Comparison of ENCODE assay signal across 23 mouse cellular contexts in genomic region chr12:26688048-26688447, GRCm38 (mm10).
DNase-seq lines count a peak whose midpoint lies in the region; ATAC-seq lines count a peak whose summit lies in the region.
"Had no signal": no experiment of that assay in that cellular context is flagged by ENCODE, and none has a peak within 500 bp of the region (broad histone marks: within the 10 kb centered on the region; RNA-seq: fewer than 3 reads in every experiment).

No protein-coding gene starts in this region.

- H3K27me3 ChIP-seq in midbrain, embryonic 14.5 days (ENCODE audit: control insufficient read depth, insufficient read depth, low read length) = no peaks in the 10 kb centered on the region
- no peaks in the 10 kb centered on the region for H3K27me3 ChIP-seq in midbrain, embryonic 16.5 days (ENCODE audit: control insufficient read depth, insufficient read depth, low read depth, low read length)
- H3K27me3 ChIP-seq in liver, embryonic 11.5 days (replicated peaks; ENCODE audit: control insufficient read depth, insufficient read depth, low read length) = no peaks in the 10 kb centered on the region
- H3K27me3 ChIP-seq: embryonic facial prominence, embryonic 12.5 days; forebrain, embryonic 12.5 days; hindbrain, embryonic 13.5 days; intestine, embryonic 15.5 days had no signal

- H3K4me1 ChIP-seq in midbrain, embryonic 14.5 days (ENCODE audit: control insufficient read depth, insufficient read depth, low read length) = no peaks in the 10 kb centered on the region
- H3K4me1 ChIP-seq in midbrain, embryonic 16.5 days (ENCODE audit: control insufficient read depth, insufficient read depth, low read length) = no peaks in the 10 kb centered on the region
- no peaks in the 10 kb centered on the region for H3K4me1 ChIP-seq in liver, embryonic 11.5 days (replicated peaks; ENCODE audit: control insufficient read depth, insufficient read depth, low read length)
- H3K4me1 ChIP-seq: embryonic facial prominence, embryonic 12.5 days; forebrain, embryonic 12.5 days; intestine, embryonic 15.5 days had no signal

- no peak overlapping the region; the same call in 1 of the 2 replicates for H3K27ac ChIP-seq in midbrain, embryonic 14.5 days (replicated peaks; ENCODE audit: low read depth, low read length)
- H3K27ac ChIP-seq in midbrain, embryonic 16.5 days (ENCODE audit: low read length) = no peak overlapping the region
- H3K27ac ChIP-seq in liver, embryonic 11.5 days (ENCODE audit: low read depth, low read length) = no peak overlapping the region
- H3K27ac ChIP-seq: embryonic facial prominence, embryonic 12.5 days; forebrain, embryonic 12.5 days; hindbrain, embryonic 13.5 days; intestine, embryonic 15.5 days; macrophage had no signal

- intact Hi-C loops in heart, postnatal 10 days (cut with DNase I) = no loop called here
- intact Hi-C loops in heart, postnatal 25 days (cut with DNase I) = no loop called here

- ATAC-seq in midbrain, embryonic 14.5 days (ENCODE audit: low FRiP score, low TSS enrichment) = no peak
- no peak for ATAC-seq in midbrain, embryonic 16.5 days
- ATAC-seq in liver, embryonic 11.5 days (replicated peaks; ENCODE audit: low FRiP score) = no peak
- ATAC-seq: activated CD4-positive, CD25-positive, alpha-beta regulatory T cell, adult 4 months; intestine, embryonic 15.5 days; liver, postnatal 0 days had no signal

- no peak overlapping the region for H3K4me2 ChIP-seq in midbrain, embryonic 14.5 days (ENCODE audit: low read length)
- H3K4me2 ChIP-seq in midbrain, embryonic 16.5 days (ENCODE audit: low read length) = no peak overlapping the region
- H3K4me2 ChIP-seq in liver, embryonic 11.5 days = no peak overlapping the region
- H3K4me2 ChIP-seq: embryonic facial prominence, embryonic 12.5 days; forebrain, embryonic 12.5 days; hindbrain, embryonic 13.5 days; intestine, embryonic 15.5 days had no signal

- 81% methylated on average over 4 of the region's 4 CpGs for WGBS in midbrain, embryonic 14.5 days
- WGBS in midbrain, embryonic 16.5 days = 67% methylated on average over 4 of the region's 4 CpGs
- 83% methylated on average over 4 of the region's 4 CpGs for WGBS in liver, embryonic 11.5 days

- H3K9ac ChIP-seq in midbrain, embryonic 14.5 days (replicated peaks; ENCODE audit: low read length) = no peak overlapping the region
- no peak overlapping the region for H3K9ac ChIP-seq in midbrain, embryonic 16.5 days (ENCODE audit: low read depth, low read length)
- no peak overlapping the region for H3K9ac ChIP-seq in liver, embryonic 11.5 days (ENCODE audit: low read depth, low read length)
- H3K9ac ChIP-seq: embryonic facial prominence, embryonic 12.5 days; forebrain, embryonic 12.5 days; hindbrain, embryonic 13.5 days; intestine, embryonic 15.5 days; liver, postnatal 0 days had no signal

- H3K9me3 ChIP-seq in midbrain, embryonic 14.5 days (ENCODE audit: control insufficient read depth, low read length) = no peaks in the 10 kb centered on the region
- no peaks in the 10 kb centered on the region for H3K9me3 ChIP-seq in midbrain, embryonic 16.5 days (replicated peaks; ENCODE audit: control insufficient read depth, low read length, poor library complexity, severe bottlenecking)
- no peaks in the 10 kb centered on the region for H3K9me3 ChIP-seq in liver, embryonic 11.5 days (ENCODE audit: control insufficient read depth, low read length)
- H3K9me3 ChIP-seq: embryonic facial prominence, embryonic 12.5 days; forebrain, embryonic 12.5 days; hindbrain, embryonic 13.5 days; intestine, embryonic 15.5 days had no signal

- no peak overlapping the region for H3K4me3 ChIP-seq in midbrain, embryonic 14.5 days (replicated peaks; ENCODE audit: low read depth, low read length)
- no peak overlapping the region for H3K4me3 ChIP-seq in midbrain, embryonic 16.5 days (ENCODE audit: low read depth, low read length)
- H3K4me3 ChIP-seq in liver, embryonic 11.5 days (ENCODE audit: low read depth, low read length) = no peak overlapping the region
- H3K4me3 ChIP-seq: embryonic facial prominence, embryonic 12.5 days; erythroblast, embryonic 14.5 days; forebrain, embryonic 12.5 days; hindbrain, embryonic 13.5 days; intestine, embryonic 15.5 days had no signal

- peak; percentile 15 to 38 for DNase-seq in heart, postnatal 10 days
- DNase-seq in heart, postnatal 25 days (ENCODE audit: low spot score) = no peak
- DNase-seq in kidney, postnatal 10 days = peak; percentile 10
- no peak for DNase-seq in kidney, postnatal 25 days
- DNase-seq in midbrain, embryonic 14.5 days = peak; percentile 23
- no peak for DNase-seq in liver, embryonic 11.5 days (ENCODE audit: low spot score)
- DNase-seq: adrenal gland, adult 8-10 months; cerebellum, adult 18-20 months; cerebellum, postnatal 14 days; gastrocnemius, postnatal 25 days; left cerebral cortex, postnatal 4 days; liver, postnatal 0 days; retina, postnatal 1 day; right cerebral cortex, postnatal 25 days; spleen, adult 18-20 months had no signal

- no peaks in the 10 kb centered on the region for H3K36me3 ChIP-seq in midbrain, embryonic 14.5 days (ENCODE audit: control insufficient read depth, insufficient read depth, low read length)
- no peaks in the 10 kb centered on the region for H3K36me3 ChIP-seq in midbrain, embryonic 16.5 days (ENCODE audit: control insufficient read depth, insufficient read depth, low read length)
- no peaks in the 10 kb centered on the region for H3K36me3 ChIP-seq in liver, embryonic 11.5 days (ENCODE audit: control insufficient read depth, insufficient read depth, low read length)
- H3K36me3 ChIP-seq: embryonic facial prominence, embryonic 12.5 days; forebrain, embryonic 12.5 days; hindbrain, embryonic 13.5 days; intestine, embryonic 15.5 days had no signal

Comparison
In these comparisons a context has a peak if more than half of its experiments do, and no peak if none do; other contexts are left out.
1. DNase-seq: peak in heart, postnatal 10 days (2 of 2), kidney, postnatal 10 days (single experiment) and midbrain, embryonic 14.5 days (single experiment); none in heart, postnatal 25 days (single experiment), kidney, postnatal 25 days (0 of 2) and liver, embryonic 11.5 days (single experiment).